Mouse (Mus musculus): ENCODE measurements around the gene 1700012B07Rik. TPM values are rescaled to one million over a fixed set of nuclear protein-coding genes. Genes with fewer than 3 reads are reported as not detected.

Gene 1700012B07Rik
- total and polyA plus RNA-seq, 2 experiments from 2014 or later: not detected

DNA sequence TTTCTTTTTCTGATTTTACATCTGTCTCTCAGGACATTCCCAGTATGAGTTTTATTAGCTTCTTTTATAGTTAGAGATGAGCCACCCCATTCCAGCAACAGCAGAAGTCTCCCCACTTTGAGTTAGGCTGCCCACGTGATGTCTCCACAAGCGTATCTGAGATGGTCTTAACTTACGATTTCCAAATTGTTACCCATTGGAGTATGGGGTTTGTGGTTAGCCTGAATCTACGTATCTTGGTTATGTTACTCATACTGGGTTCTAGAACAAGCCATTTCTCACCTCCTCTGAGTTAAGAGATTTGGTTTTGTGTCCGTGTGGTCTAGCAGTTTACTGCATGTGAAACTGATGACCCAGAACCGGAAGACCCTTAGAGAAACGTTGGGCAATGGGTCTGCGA lies 37.6 kb downstream of the 1700012B07Rik start:
- H3K36me3 ChIP-seq (ENCODE audit: insufficient read depth, low read length): no peaks in the 10 kb centered on the region
- H3K27me3 ChIP-seq (ENCODE audit: insufficient read depth, low read length): no peaks in the 10 kb centered on the region
- no peaks in the 10 kb centered on the region for H3K4me1 ChIP-seq (ENCODE audit: insufficient read depth, low read length)
- no peak overlapping the region for H3K4me3 ChIP-seq (ENCODE audit: low read depth, low read length)
- no peak overlapping the region for H3K27ac ChIP-seq (ENCODE audit: low read depth, low read length)
- H3K9ac ChIP-seq (replicated peaks; ENCODE audit: low read length, poor library complexity, severe bottlenecking): no peak overlapping the region
- 91% methylated on average over 8 of the region's 8 CpGs for WGBS
- no peak for TF ChIP-seq CTCF (IDR thresholded peaks at IDR 0.05)
- no peaks in the 10 kb centered on the region for H3K9me3 ChIP-seq (ENCODE audit: low read length)
- no peak for ATAC-seq (ENCODE audit: low FRiP score)
- DNase-seq (ENCODE audit: low spot score): no peak
- H3K4me2 ChIP-seq (ENCODE audit: low read depth, low read length, poor library complexity, severe bottlenecking): no peak overlapping the region

DNA sequence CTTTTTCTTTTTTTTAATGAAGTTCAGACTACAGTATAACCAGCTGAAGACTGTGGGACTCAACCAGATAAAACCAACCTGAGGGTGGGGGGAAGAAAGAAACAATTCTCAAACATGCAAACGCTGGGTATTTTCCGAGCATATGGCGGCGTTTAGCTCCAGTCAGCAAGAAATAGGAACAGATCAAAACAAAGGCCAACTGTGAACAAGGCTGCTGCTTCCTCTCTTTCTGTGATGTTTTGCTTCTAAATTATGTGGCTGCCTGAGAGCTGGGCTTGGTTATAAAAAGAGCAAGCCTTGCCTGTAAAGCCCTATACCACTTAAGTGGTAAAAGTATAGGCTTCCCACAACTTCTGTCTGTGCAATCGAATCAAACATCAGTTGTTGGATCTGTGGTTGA lies 42.5 kb downstream of the 1700012B07Rik start:
- no peak overlapping the region for H3K9ac ChIP-seq (replicated peaks; ENCODE audit: low read length, poor library complexity, severe bottlenecking)
- no peak overlapping the region for H3K4me2 ChIP-seq (ENCODE audit: low read depth, low read length, poor library complexity, severe bottlenecking)
- no peak overlapping the region for H3K27ac ChIP-seq (ENCODE audit: low read depth, low read length)
- no peaks in the 10 kb centered on the region for H3K27me3 ChIP-seq (ENCODE audit: insufficient read depth, low read length)
- DNase-seq (ENCODE audit: low spot score) (no peak), ATAC-seq (ENCODE audit: low FRiP score) (no peak)
- H3K4me3 ChIP-seq (ENCODE audit: low read depth, low read length): no peak overlapping the region
- H3K4me1 ChIP-seq (ENCODE audit: insufficient read depth, low read length): no peaks in the 10 kb centered on the region
- H3K9me3 ChIP-seq (ENCODE audit: low read length): no peaks in the 10 kb centered on the region
- no peak for TF ChIP-seq CTCF (IDR thresholded peaks at IDR 0.05)
- H3K36me3 ChIP-seq (ENCODE audit: insufficient read depth, low read length): no peaks in the 10 kb centered on the region
- 75% methylated on average over 5 of the region's 5 CpGs for WGBS

DNA sequence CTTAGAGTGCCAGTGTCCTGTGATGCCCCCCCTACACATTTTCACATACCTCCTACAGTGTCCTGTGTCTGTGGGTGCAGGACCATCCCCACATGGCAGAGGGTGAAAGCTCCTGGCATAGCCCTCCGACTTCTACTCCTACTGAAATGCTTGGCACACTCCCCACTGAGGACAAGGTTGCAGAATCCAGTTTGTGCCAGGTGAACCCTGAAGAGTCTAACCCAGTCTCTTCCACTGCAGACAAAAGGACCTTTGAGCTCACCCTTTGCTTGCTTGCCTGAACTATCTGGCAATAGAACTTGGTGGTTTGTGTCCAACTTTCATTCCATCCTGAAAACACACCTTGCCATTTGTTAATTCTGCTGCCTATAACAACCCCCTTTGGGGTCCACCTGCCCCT lies 56.5 kb downstream of the 1700012B07Rik start:
- no peaks in the 10 kb centered on the region for H3K36me3 ChIP-seq (ENCODE audit: insufficient read depth, low read length)
- no peak overlapping the region for H3K4me2 ChIP-seq (ENCODE audit: low read depth, low read length, poor library complexity, severe bottlenecking)
- TF ChIP-seq CTCF (IDR thresholded peaks at IDR 0.05): no peak
- no peak overlapping the region for H3K9ac ChIP-seq (replicated peaks; ENCODE audit: low read length, poor library complexity, severe bottlenecking)
- ATAC-seq (ENCODE audit: low FRiP score) (no peak), DNase-seq (ENCODE audit: low spot score) (no peak)
- H3K4me1 ChIP-seq (ENCODE audit: insufficient read depth, low read length): no peaks in the 10 kb centered on the region
- H3K27me3 ChIP-seq (ENCODE audit: insufficient read depth, low read length): no peaks in the 10 kb centered on the region
- 84% methylated on average over 1 of the region's 1 CpGs for WGBS
- H3K27ac ChIP-seq (ENCODE audit: low read depth, low read length): no peak overlapping the region
- H3K9me3 ChIP-seq (ENCODE audit: low read length): 0 out of 2 replicates have a peak, but pooled peaks cover 3% of the 10 kb centered on the region
- no peak overlapping the region for H3K4me3 ChIP-seq (ENCODE audit: low read depth, low read length)

DNA sequence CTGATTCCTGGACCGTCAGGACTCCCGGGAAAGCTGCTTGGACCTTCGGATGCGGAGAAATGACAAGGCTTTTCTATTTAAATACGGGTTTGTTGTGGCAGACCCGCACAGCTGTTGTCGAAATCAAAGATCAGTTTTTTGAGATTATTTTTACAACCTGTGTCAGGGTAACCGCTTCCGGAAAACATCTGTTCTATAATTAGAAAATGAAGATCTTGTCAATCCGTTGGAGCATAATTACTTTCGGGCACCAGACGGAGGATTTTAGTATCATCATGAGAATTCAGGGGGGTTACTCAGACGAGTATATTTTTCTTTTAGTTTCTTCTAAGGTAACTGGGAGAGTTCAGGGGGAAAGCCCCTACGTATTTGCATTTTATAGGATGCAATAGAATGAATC lies 57.7 kb downstream of the 1700012B07Rik start:
- H3K4me1 ChIP-seq (ENCODE audit: insufficient read depth, low read length): no peaks in the 10 kb centered on the region
- DNase-seq (ENCODE audit: low spot score) (no peak), ATAC-seq (ENCODE audit: low FRiP score) (no peak)
- no peaks in the 10 kb centered on the region for H3K36me3 ChIP-seq (ENCODE audit: insufficient read depth, low read length)
- no peak overlapping the region for H3K4me2 ChIP-seq (ENCODE audit: low read depth, low read length, poor library complexity, severe bottlenecking)
- H3K9ac ChIP-seq (replicated peaks; ENCODE audit: low read length, poor library complexity, severe bottlenecking): no peak overlapping the region
- no peak overlapping the region for H3K4me3 ChIP-seq (ENCODE audit: low read depth, low read length)
- 0 out of 2 replicates have a peak, but pooled peaks cover 3% of the 10 kb centered on the region for H3K9me3 ChIP-seq (ENCODE audit: low read length)
- 79% methylated on average over 14 of the region's 14 CpGs for WGBS
- TF ChIP-seq CTCF (IDR thresholded peaks at IDR 0.05): no peak
- no peak overlapping the region for H3K27ac ChIP-seq (ENCODE audit: low read depth, low read length)
- H3K27me3 ChIP-seq (ENCODE audit: insufficient read depth, low read length): no peaks in the 10 kb centered on the region

DNA sequence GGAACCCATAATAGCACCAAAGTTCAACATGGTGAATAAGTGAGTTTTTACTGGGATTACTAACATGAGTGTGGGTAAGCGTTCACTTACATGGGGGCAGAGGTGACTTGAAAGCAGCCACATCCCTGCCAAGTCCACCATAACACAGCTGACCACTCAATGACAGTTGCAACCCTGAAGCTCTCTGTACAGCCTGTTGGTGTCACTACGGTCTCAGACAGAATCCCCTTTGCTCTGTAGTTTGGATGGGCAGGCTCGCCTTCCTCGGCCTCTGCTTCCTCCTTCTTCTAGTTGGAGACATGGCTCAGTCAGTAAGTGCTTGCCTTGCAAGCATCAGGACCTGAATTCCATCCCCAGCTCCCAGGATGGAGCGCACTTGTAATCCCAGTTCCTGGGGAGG lies 58.8 kb downstream of the 1700012B07Rik start:
- H3K36me3 ChIP-seq (ENCODE audit: insufficient read depth, low read length): no peaks in the 10 kb centered on the region
- DNase-seq (ENCODE audit: low spot score) (no peak), ATAC-seq (ENCODE audit: low FRiP score) (no peak)
- TF ChIP-seq CTCF (IDR thresholded peaks at IDR 0.05): no peak
- H3K9ac ChIP-seq (replicated peaks; ENCODE audit: low read length, poor library complexity, severe bottlenecking): no peak overlapping the region
- no peaks in the 10 kb centered on the region for H3K4me1 ChIP-seq (ENCODE audit: insufficient read depth, low read length)
- H3K27me3 ChIP-seq (ENCODE audit: insufficient read depth, low read length): no peaks in the 10 kb centered on the region
- WGBS: 85% methylated on average over 5 of the region's 5 CpGs
- no peak overlapping the region for H3K4me3 ChIP-seq (ENCODE audit: low read depth, low read length)
- H3K9me3 ChIP-seq (ENCODE audit: low read length): no peaks in the 10 kb centered on the region
- H3K27ac ChIP-seq (ENCODE audit: low read depth, low read length): no peak overlapping the region
- H3K4me2 ChIP-seq (ENCODE audit: low read depth, low read length, poor library complexity, severe bottlenecking): no peak overlapping the region

DNA sequence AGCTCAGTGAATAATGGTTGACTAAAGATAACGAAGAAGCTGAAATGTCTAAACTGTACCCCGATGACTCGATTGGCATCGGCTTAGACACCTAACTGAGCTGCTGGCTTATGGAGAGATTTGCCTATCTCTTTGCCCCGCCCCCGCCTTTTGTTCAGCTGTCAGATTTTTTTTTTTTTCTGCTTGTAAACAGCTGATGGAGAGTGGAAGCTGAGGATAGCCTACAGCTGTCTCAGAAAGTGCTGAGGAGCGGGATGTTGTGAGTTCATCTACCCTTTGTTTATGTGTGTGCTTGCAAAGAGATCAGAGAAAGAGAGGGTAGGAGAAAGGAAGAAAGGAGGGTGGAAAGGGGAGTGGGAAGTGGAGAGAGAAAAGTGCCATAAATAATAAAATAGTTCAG lies 67.8 kb downstream of the 1700012B07Rik start:
- no peak for TF ChIP-seq CTCF (IDR thresholded peaks at IDR 0.05)
- Histone ChIP-seq H3K27ac (ENCODE audit: low read depth, low read length) (no peak overlapping the region), H3K4me3 (ENCODE audit: low read depth, low read length) (no peak overlapping the region), H3K9ac (replicated peaks; ENCODE audit: low read length, poor library complexity, severe bottlenecking) (no peak overlapping the region), H3K4me1 (ENCODE audit: insufficient read depth, low read length) (no peaks in the 10 kb centered on the region), H3K4me2 (ENCODE audit: low read depth, low read length, poor library complexity, severe bottlenecking) (no peak overlapping the region), H3K36me3 (ENCODE audit: insufficient read depth, low read length) (no peaks in the 10 kb centered on the region), H3K9me3 (ENCODE audit: low read length) (no peaks in the 10 kb centered on the region), H3K27me3 (ENCODE audit: insufficient read depth, low read length) (no peaks in the 10 kb centered on the region)
- ATAC-seq (ENCODE audit: low FRiP score) (no peak), DNase-seq (ENCODE audit: low spot score) (no peak)
- WGBS: 82% methylated on average over 7 of the region's 7 CpGs
